Mouse (Mus musculus): Measurements from ENCODE around the gene Nrn1l. TPM values are rescaled to one million over a fixed set of nuclear protein-coding genes. Genes with fewer than 3 reads are reported as not detected.

Gene Nrn1l
- polyA plus RNA-seq, 2 experiments from 2014 or later, result 1.5 TPM; not detected in 1

Other genes starting within 250 kb of the Nrn1l start
- 1 to 10 TPM; 5.0 to 8.1 TPM for gene Carmil2, start 207.3 kb upstream of the Nrn1l start, polyA plus RNA-seq (2017; shearing (Covaris generic))
- 100 to 1,000 TPM in 1 of 2 experiments, 10 to 100 TPM in 1; 70.0 to 102 TPM for gene Acd, start 192.5 kb upstream of the Nrn1l start, polyA plus RNA-seq (2017; shearing (Covaris generic))
- gene Pard6a, start 192.4 kb upstream of the Nrn1l start, polyA plus RNA-seq (2017; shearing (Covaris generic)), result 10 to 100 TPM; 10.1 to 13.9 TPM
- gene 4933405L10Rik, start 185.9 kb upstream of the Nrn1l start, polyA plus RNA-seq (2017; shearing (Covaris generic)), result not detected
- gene Enkd1, start 185.4 kb upstream of the Nrn1l start, polyA plus RNA-seq (2017; shearing (Covaris generic)), result 1 to 10 TPM; 2.7 to 2.8 TPM
- gene Gfod2, start 134.9 kb upstream of the Nrn1l start, polyA plus RNA-seq (2017; shearing (Covaris generic)), result 1 to 10 TPM; 2.6 to 3.7 TPM
- gene Ranbp10, start 66.2 kb upstream of the Nrn1l start, polyA plus RNA-seq (2017; shearing (Covaris generic)), result 1 to 10 TPM; 7.6 to 10.0 TPM
- gene Tsnaxip1, start 65.8 kb upstream of the Nrn1l start, polyA plus RNA-seq (2017; shearing (Covaris generic)), result under 1 TPM in 1 of 2 experiments, not detected in 1; 0.19 TPM
- gene Cenpt, start 40.3 kb upstream of the Nrn1l start, polyA plus RNA-seq (2017; shearing (Covaris generic)), result 10 to 100 TPM; 14.1 to 23.3 TPM
- gene Thap11, start 38.4 kb upstream of the Nrn1l start, polyA plus RNA-seq (2017; shearing (Covaris generic)), result 1 to 10 TPM; 4.5 to 6.0 TPM
- 10 to 100 TPM in 1 of 2 experiments, 1 to 10 TPM in 1; 9.9 to 48.7 TPM for gene Nutf2, start 33.0 kb upstream of the Nrn1l start, polyA plus RNA-seq (2017; shearing (Covaris generic))
- 10 to 100 TPM; 30.2 to 66.0 TPM for gene Edc4, start 12.7 kb upstream of the Nrn1l start, polyA plus RNA-seq (2017; shearing (Covaris generic))
- 10 to 100 TPM; 10.6 to 18.1 TPM for gene Pskh1, start 6.9 kb downstream of the Nrn1l start, polyA plus RNA-seq (2017; shearing (Covaris generic))
- gene Ctrl, start 40.3 kb downstream of the Nrn1l start, polyA plus RNA-seq (2017; shearing (Covaris generic)), result 1 to 10 TPM; 1.6 to 3.6 TPM
- 100 to 1,000 TPM; 339 to 391 TPM for gene Psmb10, start 44.9 kb downstream of the Nrn1l start, polyA plus RNA-seq (2017; shearing (Covaris generic))
- under 1 TPM in 1 of 2 experiments, not detected in 1; 0.40 TPM for gene Lcat, start 49.8 kb downstream of the Nrn1l start, polyA plus RNA-seq (2017; shearing (Covaris generic))
- 1 to 10 TPM; 4.5 to 7.2 TPM for gene Slc12a4, start 72.5 kb downstream of the Nrn1l start, polyA plus RNA-seq (2017; shearing (Covaris generic))
- gene Dpep3, start 85.9 kb downstream of the Nrn1l start, polyA plus RNA-seq (2017; shearing (Covaris generic)), result not detected
- 10 to 100 TPM; 24.3 to 30.5 TPM for gene Dus2, start 97.8 kb downstream of the Nrn1l start, polyA plus RNA-seq (2017; shearing (Covaris generic))
- not detected for gene Dpep2nb, start 112.4 kb downstream of the Nrn1l start, polyA plus RNA-seq (2017; shearing (Covaris generic))
- 10 to 100 TPM in 1 of 2 experiments, 1 to 10 TPM in 1; 8.4 to 13.2 TPM for gene Ddx28, start 118.3 kb downstream of the Nrn1l start, polyA plus RNA-seq (2017; shearing (Covaris generic))
- gene Nfatc3, start 165.3 kb downstream of the Nrn1l start, polyA plus RNA-seq (2017; shearing (Covaris generic)), result 10 to 100 TPM; 28.1 to 32.3 TPM
- not detected for gene Esrp2, start 243.4 kb downstream of the Nrn1l start, polyA plus RNA-seq (2017; shearing (Covaris generic))